Mouse (Mus musculus) bone marrow macrophage, adult 2 months (primary cell): ENCODE measurements around the gene Hspa13.

Source experiments
- CTCF ChIP-seq: IDR thresholded peaks from 2 replicates; pipeline ENCODE4 v1.5.1; 2012; ENCODE audit warnings: low read depth, mild to moderate bottlenecking, low read length, moderate library complexity
- POLR2A ChIP-seq: IDR thresholded peaks from 2 replicates; pipeline ENCODE4 v1.6.1; 2012; ENCODE audit warnings: mild to moderate bottlenecking, low read depth, low read length, borderline replicate concordance

GRCm38 (mm10) chr16:75766388-75767249 is at the start of gene Hspa13:
- no peak for TF ChIP-seq CTCF
- TF ChIP-seq POLR2A: no peak
